Mouse (Mus musculus): ENCODE measurements at regions not wholly inside any gene's neighbourhood (a gene's known extent, or its start where the extent isn't known, plus 50 kb on each side); places are given as distances from the start of the nearest gene placed in this dataset.

DNA sequence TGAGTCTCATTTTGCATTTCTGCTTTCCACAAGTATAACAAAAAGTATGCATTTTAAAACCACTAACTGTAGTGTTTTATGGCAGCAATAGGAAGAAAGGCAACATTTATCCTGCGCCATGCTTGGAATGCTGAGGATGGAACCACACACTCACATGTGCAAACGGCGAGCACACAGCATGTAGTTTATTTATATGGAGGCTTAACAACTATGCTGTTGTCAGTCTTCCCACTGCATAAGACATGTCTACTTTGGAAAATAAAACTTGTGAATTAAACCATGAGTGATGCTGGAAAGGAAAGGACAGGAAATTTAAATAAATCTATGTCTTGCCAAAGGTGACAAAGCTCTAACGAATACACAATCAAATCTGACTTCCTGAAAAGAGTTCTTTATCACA lies 190.8 kb upstream of the Tle4 start:
- no peak for DNase-seq (ENCODE audit: low spot score in 2 of 2)

DNA sequence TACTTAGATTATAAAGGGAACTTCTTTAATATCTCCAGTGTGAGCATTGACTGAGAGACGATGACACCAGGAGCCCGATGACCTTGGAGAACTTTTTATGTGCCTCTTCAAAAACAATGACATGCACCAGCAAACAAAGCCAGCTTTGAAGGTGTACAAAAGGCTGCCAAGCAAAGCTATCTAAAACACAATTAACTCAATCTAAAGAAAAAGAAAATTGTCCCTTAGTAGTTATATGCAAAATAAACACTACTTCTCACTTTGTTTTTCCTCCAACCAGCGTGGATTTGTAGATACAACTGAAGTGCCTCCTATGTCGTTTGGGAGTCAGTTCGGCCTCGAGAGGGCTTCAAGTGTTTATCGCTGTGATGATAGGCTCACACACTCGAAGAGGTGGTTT lies 189.0 kb upstream of the Tle4 start:
- no peak for DNase-seq (ENCODE audit: low spot score in 2 of 2)

DNA sequence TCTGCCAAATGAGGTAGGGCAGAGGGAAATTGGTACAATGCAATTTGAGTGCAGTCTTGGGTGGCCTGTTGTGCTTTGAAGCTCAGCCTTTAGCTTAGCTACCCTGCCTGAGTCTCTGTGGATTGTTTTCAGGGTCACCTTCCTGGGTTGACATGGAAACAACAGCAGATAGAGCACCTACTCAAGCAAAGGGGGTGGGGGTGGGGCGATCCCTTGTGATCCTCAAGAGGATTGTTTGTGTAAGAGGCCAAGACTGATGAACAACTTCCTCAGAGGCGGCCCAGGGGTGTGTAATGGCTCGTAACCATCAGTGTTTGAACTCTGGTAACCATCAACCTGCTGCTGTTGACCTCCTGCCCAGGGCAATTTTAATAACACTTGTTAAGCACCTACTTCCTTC lies 187.8 kb upstream of the Tle4 start:
- DNase-seq (ENCODE audit: low spot score in 2 of 2) = no peak

DNA sequence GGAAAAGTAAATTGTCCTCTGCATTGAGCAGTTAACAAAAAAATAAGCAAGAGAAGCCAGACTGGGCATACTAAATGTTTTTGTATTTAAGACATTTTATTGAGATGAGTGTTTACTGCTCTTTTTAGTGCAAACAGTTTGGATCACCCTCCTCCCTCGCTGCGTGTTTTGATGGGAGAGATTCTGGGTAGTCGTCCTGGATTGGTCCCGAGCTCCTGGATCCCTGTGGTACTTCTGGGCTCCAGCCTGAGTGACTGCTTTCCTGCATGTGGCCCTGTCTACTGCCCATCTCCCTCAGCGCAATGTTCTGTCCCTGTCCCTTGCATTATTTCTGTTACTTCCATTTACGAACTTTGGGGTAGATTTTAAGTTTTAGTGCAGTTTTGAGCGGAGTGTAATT lies 179.9 kb upstream of the Tle4 start:
- no peak for DNase-seq (ENCODE audit: low spot score in 2 of 2)

DNA sequence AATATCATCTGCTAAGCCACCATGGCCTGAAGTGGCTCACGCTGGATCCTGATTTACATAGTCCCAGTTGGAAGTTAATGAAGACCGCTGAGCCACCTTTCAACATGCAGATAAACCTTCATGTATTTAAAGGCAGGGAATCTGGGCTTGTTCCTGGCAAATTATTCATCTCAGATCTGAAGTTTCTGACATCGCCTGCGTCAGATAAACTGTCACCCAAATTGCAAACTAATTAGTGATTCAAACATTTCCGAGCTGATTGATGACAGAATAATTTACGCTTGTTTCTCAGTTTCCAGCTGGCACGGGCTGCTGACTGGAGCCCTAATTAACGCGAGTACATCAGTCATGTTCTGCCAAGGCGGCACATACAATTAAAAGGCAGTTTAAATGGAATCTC lies 179.3 kb upstream of the Tle4 start:
- DNase-seq (ENCODE audit: low spot score in 2 of 2) = peak; percentile 11 to 21

DNA sequence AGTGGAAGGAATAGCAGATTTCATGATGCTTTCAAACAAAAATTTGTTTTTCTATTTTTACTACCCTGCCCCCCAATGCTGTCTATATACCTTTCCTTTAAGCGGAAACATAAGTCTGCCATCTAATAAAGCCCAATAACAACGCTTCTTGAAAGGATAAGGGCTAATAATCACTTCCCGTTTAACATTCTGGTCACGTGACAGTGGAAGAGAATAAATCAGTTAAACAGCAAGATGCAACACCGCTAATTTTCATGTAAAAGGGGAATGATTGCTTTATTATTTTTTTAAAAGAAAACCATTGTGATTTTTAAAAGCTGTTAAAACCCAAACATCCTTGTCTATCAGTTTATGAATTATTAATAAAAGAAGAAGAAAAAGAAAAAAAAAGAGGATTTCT lies 178.9 kb upstream of the Tle4 start:
- no peak for DNase-seq (ENCODE audit: low spot score in 2 of 2)

DNA sequence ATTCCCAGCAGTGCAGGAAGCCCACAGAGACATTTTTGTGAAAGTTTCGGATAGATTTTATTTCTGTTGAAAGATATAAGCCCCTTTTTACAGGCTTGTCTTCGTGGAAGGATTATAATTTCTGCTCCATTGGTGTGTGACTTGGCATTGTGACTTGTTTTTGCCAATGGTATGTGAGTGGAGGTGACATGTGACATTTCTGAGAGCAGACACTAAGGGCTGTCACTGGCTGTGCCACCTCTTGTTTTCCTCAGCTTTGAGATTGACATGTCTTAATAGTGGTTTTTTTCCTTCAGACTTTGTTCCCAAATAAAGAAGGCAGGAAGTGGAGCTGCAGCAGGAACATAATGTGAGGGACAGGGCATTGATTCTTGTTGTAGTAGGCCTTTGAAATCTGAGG lies 174.9 kb upstream of the Tle4 start:
- DNase-seq (ENCODE audit: low spot score in 2 of 2) = no peak

DNA sequence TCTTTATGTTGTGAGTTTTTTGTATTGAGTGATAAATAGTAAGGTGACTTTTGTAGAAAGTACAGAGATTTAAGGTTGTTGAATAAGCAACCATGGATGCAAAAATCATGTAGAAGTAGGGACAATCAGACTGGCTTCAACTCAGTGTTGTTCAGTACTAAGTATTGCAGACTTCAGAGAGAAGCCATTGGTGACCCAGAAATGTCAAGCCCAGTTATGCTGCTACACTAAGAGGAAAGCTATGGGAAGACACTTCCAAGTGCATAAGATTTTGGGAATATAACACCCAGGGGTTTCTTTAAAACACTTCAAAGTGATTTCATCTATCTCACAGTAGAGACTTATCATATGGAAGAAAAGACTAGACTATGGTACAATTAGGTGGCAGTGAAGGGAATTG lies 154.8 kb upstream of the Tle4 start:
- no peak for DNase-seq (ENCODE audit: low spot score in 2 of 2)

DNA sequence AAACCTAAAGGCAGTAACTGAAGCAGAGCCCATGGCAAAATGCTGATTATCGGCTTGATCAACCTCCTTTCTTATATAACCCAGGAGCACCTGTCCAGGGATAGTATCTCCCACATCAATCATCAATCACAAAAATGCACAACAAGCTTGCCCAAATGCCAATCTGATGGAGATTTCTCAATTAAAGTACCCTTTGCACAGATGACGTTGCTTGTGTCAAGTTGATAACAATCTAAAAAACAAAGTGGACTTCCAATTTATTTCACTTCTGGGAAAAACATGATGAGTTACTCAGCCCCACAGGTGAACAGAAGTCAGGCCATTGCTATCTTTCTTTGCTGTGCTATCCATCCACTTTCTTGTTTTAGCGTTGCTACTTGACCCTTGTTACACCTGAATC lies 144.5 kb upstream of the Tle4 start:
- DNase-seq (ENCODE audit: low spot score in 2 of 2) = no peak

DNA sequence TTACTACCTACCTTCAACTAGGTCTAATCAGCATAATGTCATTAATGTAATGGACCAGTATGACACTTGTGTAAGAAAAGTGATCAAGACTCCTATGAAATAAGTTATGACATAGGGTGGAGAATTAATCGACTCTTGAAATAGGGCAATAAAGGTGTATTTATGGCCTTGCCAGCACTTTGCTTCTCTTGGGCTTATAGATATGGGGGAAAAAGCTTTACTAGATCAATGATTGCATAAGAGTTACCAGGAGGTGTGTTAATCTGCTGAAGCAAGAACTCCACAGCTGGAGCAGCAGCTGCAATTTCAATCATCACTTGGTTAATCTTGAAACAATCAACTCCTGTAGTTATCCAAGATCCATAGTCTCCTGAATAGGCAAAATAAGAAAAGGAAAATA lies 143.1 kb upstream of the Tle4 start:
- no peak for DNase-seq (ENCODE audit: low spot score in 2 of 2)

DNA sequence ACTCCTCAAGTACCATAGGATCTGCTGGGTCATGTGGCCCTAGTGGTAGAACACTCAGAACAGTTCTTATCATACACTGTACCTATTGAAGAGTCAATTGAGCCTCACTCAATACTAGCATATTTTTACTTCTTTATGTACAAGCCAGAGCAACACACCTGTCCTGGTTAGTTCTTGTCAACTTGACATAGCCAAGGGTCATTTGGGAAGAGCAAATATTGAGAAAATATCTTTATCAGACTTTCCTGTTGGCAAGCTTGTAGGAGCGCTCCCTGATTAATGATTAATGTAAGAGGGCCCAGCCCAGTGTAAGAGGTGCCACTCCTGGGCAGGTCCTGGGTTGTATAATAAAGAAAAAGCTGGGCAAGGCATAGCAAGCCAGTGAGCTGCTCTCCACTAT lies 142.3 kb upstream of the Tle4 start:
- DNase-seq (ENCODE audit: low spot score in 2 of 2) = no peak

DNA sequence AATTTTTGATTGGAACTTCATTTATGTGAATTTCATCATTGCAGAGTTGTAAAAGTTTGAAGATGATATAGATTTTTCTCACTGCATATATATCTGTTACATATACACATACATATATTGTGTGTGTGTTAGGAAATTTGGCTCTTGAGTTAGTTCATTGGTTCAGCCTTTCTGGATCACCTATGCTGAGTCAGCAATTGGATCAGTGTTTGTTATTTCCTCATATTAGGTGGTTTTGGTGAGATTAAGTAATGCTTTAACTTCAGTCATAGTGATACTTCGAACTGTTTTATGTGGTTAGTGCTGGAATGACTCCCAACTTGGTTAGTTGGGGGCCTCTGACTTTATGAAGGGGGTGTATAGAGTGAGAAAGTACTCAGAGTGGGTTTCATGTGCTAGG lies 138.7 kb upstream of the Tle4 start:
- no peak for DNase-seq (ENCODE audit: low spot score in 2 of 2)

DNA sequence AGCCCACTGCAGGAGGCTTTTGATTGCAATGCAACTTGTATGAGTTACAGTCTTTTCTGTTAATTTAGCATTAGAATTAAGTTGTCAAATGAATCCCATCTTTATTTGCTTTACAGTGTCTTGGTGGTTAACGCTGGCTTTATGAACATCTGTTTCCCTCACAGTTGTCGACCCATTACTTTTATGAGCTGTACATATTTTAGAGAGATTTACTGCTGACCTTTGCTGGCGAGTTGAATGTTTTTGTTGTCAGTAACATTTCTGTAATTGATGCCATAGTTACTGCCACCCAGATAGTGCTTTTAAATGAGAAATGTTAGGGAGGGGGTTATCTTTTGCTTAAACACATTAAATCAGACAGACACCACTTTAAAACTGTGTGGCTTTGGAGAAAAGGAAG lies 127.5 kb upstream of the Tle4 start:
- no peak for DNase-seq (ENCODE audit: low spot score in 2 of 2)

DNA sequence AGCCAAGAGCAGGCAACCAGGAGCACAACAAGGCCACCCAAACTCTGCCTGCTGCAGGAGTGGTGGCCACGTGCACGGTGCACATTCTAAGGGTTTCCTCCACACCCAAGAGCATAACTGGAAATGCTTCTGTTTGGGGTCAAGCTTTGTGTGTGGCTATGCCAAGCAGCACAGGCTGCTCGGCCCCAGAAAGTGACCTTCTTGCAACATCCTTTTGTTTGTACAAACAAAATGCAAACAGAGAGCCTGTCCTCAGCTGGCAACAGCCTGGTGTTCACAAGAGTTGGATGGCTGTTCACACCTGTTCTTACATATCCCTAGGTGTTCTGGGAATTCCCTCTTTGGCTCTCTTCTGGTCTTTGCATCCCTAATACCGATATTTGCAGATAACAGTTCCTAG lies 126.8 kb upstream of the Tle4 start:
- no peak for DNase-seq (ENCODE audit: low spot score in 2 of 2)

DNA sequence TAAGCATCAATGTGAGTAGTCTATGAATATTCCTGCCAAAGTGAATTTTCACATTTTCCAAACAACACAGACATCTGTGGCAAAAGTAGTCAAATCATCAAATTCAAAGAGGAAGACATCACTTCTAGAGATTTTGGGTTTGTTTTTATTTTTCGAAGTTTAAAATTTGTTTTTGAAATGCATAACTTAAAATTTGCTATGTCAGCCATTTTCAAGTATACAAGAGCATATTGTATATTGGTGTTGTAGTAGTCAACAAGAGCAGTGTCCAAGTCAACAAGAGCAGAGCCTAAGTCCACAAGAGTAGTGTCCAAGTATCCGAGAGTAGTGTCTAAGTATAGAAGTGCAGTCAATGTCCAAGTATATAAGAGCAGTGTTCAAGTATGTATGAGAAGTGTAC lies 107.9 kb upstream of the Tle4 start:
- no peak for DNase-seq (ENCODE audit: low spot score in 2 of 2)

DNA sequence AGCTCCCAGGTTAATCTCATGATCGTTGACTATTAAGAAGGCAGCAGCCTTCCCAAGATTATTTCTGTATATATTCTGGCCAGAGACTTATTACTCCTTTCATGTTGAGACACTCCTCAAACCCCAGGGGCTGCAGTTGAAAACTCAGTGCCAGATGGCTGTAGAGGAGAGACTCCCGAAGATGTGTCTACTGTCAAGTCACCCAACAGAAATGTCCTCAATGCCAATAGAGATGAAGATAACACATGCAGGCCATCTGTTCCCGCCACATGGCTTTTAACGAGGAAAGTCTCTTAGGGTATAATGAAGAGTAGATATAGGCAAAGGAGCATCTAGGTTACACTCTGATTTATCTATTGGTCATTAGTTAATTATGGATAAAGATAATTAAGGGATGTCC lies 103.3 kb upstream of the Tle4 start:
- no peak for DNase-seq (ENCODE audit: low spot score in 2 of 2)

DNA sequence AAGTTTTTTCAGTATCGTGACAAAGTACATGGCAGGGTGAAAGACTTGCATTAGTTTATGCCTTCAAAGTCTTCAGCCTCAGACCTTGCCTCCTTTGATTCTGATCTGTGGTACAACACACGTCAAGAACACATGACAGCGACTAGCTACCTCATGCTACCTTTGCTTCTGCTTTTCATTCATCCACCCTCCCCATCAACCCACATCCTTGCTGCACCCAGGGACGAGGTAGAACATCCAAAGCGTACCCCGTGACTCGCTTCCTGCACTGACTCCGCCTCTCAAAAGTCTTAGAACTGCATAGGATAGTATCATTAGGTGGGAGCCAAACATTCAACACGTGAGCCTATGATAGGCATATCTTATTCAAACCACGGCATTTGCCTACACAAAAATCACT lies 97.5 kb upstream of the Tle4 start:
- no peak for DNase-seq (ENCODE audit: low spot score in 2 of 2)

DNA sequence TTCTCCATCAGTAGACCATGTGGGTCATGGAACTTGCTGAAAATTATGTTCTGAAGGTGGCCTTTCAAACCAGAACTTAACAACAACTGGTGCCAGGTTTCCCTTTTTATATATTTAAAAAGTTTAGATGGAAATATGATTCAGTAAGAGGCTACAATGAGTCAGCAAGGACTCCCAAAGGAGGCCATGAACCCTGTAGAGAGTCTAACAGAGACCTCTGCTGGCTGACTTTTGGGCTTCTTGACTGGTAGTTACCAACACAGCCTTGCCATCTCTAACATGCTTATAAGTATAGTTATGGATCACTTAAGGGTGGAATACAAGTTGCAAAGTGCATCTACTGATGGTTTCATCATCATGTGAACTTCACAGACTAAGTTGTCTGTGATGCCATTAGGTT lies 94.3 kb upstream of the Tle4 start:
- no peak for DNase-seq (ENCODE audit: low spot score in 2 of 2)

DNA sequence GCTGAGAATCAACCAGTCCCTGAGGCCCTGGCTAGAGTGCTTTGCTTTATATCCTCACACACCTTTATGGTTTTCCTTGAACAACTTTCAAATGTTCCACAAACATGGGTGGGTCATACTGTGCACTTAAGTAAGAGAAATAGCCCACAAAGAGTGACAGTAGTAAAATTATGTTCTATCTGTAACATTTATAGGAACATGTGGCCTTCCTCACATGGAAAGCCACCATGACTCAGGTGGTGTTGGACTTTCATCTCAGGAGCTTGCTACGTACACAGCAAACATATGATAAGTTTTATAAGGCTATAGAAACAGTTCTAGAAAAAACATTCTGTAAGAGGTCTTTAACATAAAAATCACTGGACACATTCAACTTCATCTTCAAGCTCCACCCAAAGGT lies 87.8 kb upstream of the Tle4 start:
- no peak for DNase-seq (ENCODE audit: low spot score in 2 of 2)

DNA sequence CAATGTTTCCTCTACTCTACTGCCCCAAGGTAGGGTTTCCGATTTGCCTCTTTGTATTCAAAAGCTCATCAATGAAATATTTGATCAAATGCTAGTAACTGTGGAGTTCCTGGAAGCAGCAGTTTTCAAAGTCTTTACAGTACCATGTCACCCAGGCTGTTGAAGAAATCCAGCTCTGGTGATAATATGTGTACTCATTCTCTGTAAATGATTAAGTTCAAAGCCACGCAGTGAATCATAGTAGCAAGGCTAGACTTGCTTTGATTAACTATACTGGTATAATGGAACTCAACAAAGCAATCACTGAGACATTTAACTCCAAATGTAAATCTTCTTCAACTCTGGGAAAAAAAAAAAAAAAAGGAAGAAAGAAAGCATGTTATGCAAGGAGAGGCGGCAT lies 86.8 kb upstream of the Tle4 start:
- no peak for DNase-seq (ENCODE audit: low spot score in 2 of 2)

DNA sequence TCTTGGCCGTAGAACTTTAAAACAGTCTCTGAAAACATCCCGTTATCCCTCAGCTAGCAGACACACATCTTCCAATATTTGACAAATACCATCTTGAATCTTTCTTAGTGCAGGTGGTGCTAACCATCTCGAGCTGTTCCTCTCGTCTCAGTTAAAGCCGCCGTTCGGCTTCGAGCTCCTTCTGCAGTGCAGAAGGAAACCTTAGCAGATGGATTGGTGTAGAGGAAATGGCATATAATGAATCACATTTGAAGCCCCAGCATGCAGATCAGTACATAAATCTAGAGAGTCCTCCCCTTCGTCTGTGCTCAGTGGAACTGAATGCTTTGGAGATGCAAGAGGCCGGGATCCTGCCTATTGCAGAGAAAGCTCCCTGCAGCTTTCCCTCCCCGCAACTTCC lies 83.5 kb upstream of the Tle4 start:
- DNase-seq (ENCODE audit: low spot score in 2 of 2) = peak in 1 of 2 experiments; percentile 14

DNA sequence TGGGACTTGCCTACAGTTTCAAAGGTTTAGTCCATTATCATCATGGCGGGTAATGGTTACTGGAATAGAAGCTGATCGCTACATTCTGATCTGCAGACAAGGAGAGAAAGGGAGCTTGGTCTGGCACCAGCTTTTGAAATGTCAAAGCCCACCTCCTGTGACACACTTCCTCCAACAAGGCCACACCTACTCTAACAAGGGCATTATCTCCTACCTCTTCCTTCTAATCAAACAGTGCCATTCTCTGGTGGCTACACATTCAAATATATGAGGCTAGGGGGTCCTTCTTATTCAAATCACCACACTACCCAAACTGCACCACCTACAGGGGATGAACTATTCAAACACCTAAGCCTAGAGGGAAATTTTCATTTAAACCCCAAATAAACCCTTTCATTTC lies 81.9 kb upstream of the Tle4 start:
- no peak for DNase-seq (ENCODE audit: low spot score in 2 of 2)

DNA sequence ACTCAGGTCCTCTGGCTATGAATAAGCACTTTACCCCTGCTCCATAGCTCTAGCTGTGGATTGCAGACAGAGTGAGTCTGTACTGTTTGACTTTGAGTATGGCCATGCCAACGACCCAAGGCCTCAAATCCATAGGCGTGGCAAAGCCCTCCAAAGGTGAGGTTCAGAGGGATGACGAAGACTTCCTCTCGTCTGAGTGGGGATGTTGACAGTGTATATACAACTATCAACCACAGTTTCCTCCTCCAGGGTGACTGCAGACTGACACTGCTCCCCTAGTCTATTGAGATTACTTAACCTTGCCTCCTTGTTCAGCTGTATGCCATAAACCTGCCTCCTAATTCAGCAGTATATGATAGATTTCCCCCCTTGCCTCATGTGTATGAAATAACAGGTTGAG lies 80.7 kb upstream of the Tle4 start:
- DNase-seq (ENCODE audit: low spot score in 2 of 2) = no peak

DNA sequence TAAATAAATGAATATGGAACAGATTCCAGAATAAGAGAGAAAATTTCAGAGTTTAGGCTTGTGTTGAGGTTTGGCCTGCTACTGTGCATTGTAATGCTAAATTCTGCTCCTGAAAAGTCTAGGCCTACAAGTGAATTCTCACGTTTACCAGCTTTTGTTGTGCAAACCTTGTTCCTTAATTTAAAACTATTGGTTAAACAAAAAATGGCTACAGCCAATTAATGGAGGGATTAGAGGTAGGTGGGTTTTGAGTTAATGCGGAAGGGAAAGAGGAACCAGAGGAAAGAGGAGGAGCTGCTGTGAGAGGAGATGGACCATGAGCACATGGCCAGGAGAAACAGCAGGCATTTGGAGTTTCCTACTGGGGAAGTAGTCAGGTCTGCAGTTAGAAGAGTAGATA lies 79.1 kb upstream of the Tle4 start:
- DNase-seq (ENCODE audit: low spot score in 2 of 2) = no peak

DNA sequence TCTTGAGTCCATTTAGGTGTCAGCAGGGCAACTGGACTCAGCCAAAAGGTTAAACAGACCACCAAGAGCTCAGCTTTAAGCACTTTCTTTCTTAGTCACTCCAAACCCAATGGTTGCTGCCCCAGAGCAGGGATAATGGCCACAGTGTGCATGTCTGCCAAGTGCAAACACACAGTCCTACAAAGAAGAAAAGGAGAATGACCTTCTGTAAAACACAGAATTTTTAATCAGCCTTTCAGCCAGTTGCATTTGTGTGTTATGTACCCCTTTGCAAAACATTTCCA lies 72.9 kb upstream of the Tle4 start:
- DNase-seq (ENCODE audit: low spot score in 2 of 2) = peak; percentile 15 to 16
